Mouse (Mus musculus) midbrain, embryonic 14.5 days (tissue): ENCODE results near the gene Otulin. TPM values are rescaled to one million over a fixed set of nuclear protein-coding genes. Genes with fewer than 3 reads are reported as not detected.

ENCODE experiments used
- ATAC-seq: fragments of 200-750 bp; cut with Nextera tagmentation; 2 replicates; pipeline ENCODE4 v1.8.0; 2017; ENCODE audit warnings: moderate number of reproducible peaks, moderate library complexity; ENCODE audit not compliant: low FRiP score, low TSS enrichment
- DNase-seq: peaks from one replicate; pipeline ENCODE4 v3.0.0-alpha.2; 2015
- H3K27ac ChIP-seq: fragments of 300-500 bp; sonication (generic); replicated peaks from 2 replicates; pipeline ENCODE4 v1.5.1; 2014; ENCODE audit warnings: mild to moderate bottlenecking, low read depth, low read length, moderate library complexity
- H3K27me3 ChIP-seq: fragments of 300-500 bp; sonication (generic); 2 replicates; pipeline ENCODE4 v1.6.1; 2014; ENCODE audit warnings: low read length, control low read depth, mixed read lengths; ENCODE audit not compliant: control insufficient read depth, insufficient read depth
- H3K36me3 ChIP-seq: fragments of 300-500 bp; sonication (generic); 2 replicates; pipeline ENCODE4 v1.6.1; 2014; ENCODE audit warnings: low read length, control low read depth; ENCODE audit not compliant: control insufficient read depth, insufficient read depth
- H3K4me1 ChIP-seq: fragments of 300-500 bp; sonication (generic); 2 replicates; pipeline ENCODE4 v1.6.1; 2014; ENCODE audit warnings: mild to moderate bottlenecking, antibody characterized with exemption, low read length, control low read depth; ENCODE audit not compliant: control insufficient read depth, insufficient read depth
- H3K4me2 ChIP-seq: fragments of 300-500 bp; sonication (generic); 2 replicates; pipeline ENCODE4 v1.6.1; 2014; ENCODE audit warnings: mild to moderate bottlenecking, low read length, moderate library complexity
- H3K4me3 ChIP-seq: fragments of 300-500 bp; sonication (generic); replicated peaks from 2 replicates; pipeline ENCODE4 v1.5.1; 2014; ENCODE audit warnings: low read depth, low read length
- H3K9ac ChIP-seq: fragments of 300-500 bp; sonication (generic); replicated peaks from 2 replicates; pipeline ENCODE4 v1.6.1; 2014; ENCODE audit warnings: mild to moderate bottlenecking, low read length, moderate library complexity
- H3K9me3 ChIP-seq: fragments of 300-500 bp; sonication (generic); 2 replicates; pipeline ENCODE4 v1.6.1; 2016; ENCODE audit warnings: low read length, control low read depth, mixed read lengths; ENCODE audit not compliant: control insufficient read depth
- WGBS: fragments of 180-500 bp; shearing (Covaris S2); extraction: QIAGEN DNeasy Blood & Tissue Kit; methylation state at CpG from one replicate; pipeline ENCODE4 v1.1.7; 2014; 5-methylcytosine and 5-hydroxymethylcytosine counted together
- polyA plus RNA-seq: library from polyadenylated mRNA; unstranded; fragments of >200 nt; fragmentation: Nextera tagmentation; extraction: Ambion mirVana; gene quantifications from 2 replicates; pipeline ENCODE4 v1.2.1, GENCODE M21; 2014

The Otulin gene
- polyA plus RNA-seq, 1 experiment from 2014 or later, result 29.7 TPM

- no peaks in the 10 kb centered on the region for H3K9me3 ChIP-seq
- H3K9ac ChIP-seq, result no peak overlapping the region
- H3K4me1 ChIP-seq, result 0 out of 2 replicates have a peak, but pooled peaks cover 7% of the 10 kb centered on the region
- DNase-seq, result no peak
- peaks cover 11% of the 10 kb centered on the region for H3K36me3 ChIP-seq
- H3K4me2 ChIP-seq, result no peak overlapping the region
- no peaks in the 10 kb centered on the region for H3K27me3 ChIP-seq
- H3K27ac ChIP-seq, result no peak overlapping the region
- no peak for ATAC-seq
- 97% methylated on average over 5 of the region's 5 CpGs for WGBS
- H3K4me3 ChIP-seq, result no peak overlapping the region
Observed at GRCm38 (mm10) chr15:27586093-27586480, 44.4 kb downstream of the Otulin start.

DNA sequence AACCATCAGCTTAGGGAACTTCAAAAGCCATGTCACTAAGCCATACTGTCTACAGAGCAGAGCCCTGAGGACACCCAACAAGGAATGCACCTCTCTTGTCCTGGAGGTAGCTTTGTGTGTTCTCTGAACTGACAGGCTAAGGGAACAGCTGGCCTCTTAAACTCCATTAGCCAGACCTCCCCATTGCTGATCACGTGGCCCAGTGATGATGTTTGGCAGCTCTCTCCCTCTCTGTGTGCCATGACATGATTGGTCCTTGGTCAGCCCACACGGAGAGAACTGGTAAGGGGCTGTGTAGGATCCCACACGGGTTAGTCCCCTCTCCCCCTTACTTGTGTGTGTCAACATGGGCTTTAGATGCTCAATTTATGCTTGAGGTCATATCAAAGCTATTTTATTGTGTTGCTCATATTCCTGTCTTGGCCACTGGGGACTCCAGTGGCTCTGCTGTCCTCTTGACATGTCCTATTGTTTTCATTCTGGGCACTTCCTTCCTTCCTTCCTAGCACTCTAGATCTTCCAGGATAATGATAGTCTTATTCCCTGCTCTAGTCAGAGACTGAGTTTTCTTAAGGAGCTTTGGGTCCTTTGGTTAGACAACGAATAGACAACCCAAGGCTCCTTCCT is 44.9 kb downstream of the Otulin start:
- no peak for DNase-seq
- no peaks in the 10 kb centered on the region for H3K9me3 ChIP-seq
- no peaks in the 10 kb centered on the region for H3K27me3 ChIP-seq
- 90% methylated on average over 4 of the region's 4 CpGs for WGBS
- H3K4me2 ChIP-seq, result no peak overlapping the region
- ATAC-seq, result no peak
- no peak overlapping the region for H3K9ac ChIP-seq
- no peak overlapping the region for H3K27ac ChIP-seq
- H3K4me1 ChIP-seq, result 0 out of 2 replicates have a peak, but pooled peaks cover 7% of the 10 kb centered on the region
- peaks cover 8% of the 10 kb centered on the region for H3K36me3 ChIP-seq
- H3K4me3 ChIP-seq, result no peak overlapping the region

- 96% methylated on average over 6 of the region's 6 CpGs for WGBS
Observed at GRCm38 (mm10) chr15:27583620-27584019, 46.9 kb downstream of the Otulin start.

GRCm38 (mm10) chr15:27583042-27583441 is 47.5 kb downstream of the Otulin start:
- H3K4me1 ChIP-seq, result 0 out of 2 replicates have a peak, but pooled peaks cover 7% of the 10 kb centered on the region
- 0 out of 2 replicates have a peak, but pooled peaks cover 7% of the 10 kb centered on the region for H3K36me3 ChIP-seq
- ATAC-seq, result no peak
- WGBS, result 88% methylated on average over 4 of the region's 4 CpGs
- H3K4me2 ChIP-seq, result no peak overlapping the region
- no peak overlapping the region for H3K27ac ChIP-seq
- no peak overlapping the region for H3K9ac ChIP-seq
- H3K27me3 ChIP-seq, result no peaks in the 10 kb centered on the region
- no peak overlapping the region for H3K4me3 ChIP-seq
- peak; percentile 63 for DNase-seq
- no peaks in the 10 kb centered on the region for H3K9me3 ChIP-seq

More at GRCm38 (mm10) chr15:27583620-27584019, 46.9 kb downstream of the Otulin start:
- 0 out of 2 replicates have a peak, but pooled peaks cover 2% of the 10 kb centered on the region for H3K36me3 ChIP-seq
- no peak overlapping the region for H3K4me3 ChIP-seq
- H3K9ac ChIP-seq, result no peak overlapping the region
- no peak overlapping the region for H3K4me2 ChIP-seq
- H3K27me3 ChIP-seq, result no peaks in the 10 kb centered on the region
- no peak overlapping the region for H3K27ac ChIP-seq
- ATAC-seq, result no peak
- no peaks in the 10 kb centered on the region for H3K9me3 ChIP-seq
- H3K4me1 ChIP-seq, result 0 out of 2 replicates have a peak, but pooled peaks cover 7% of the 10 kb centered on the region
- DNase-seq, result no peak

GRCm38 (mm10) chr15:27582428-27582827 is 48.1 kb downstream of the Otulin start:
- WGBS, result 88% methylated on average over 3 of the region's 3 CpGs
- no peak for ATAC-seq
- DNase-seq, result peak; percentile 29

GRCm38 (mm10) chr15:27581640-27582039 is 48.9 kb downstream of the Otulin start:
- ATAC-seq (peak; percentile 42; the same call in 1 of the 2 replicates), DNase-seq (no peak)
- Histone ChIP-seq H3K9me3 (no peaks in the 10 kb centered on the region), H3K9ac (no peak overlapping the region), H3K4me1 (0 out of 2 replicates have a peak, but pooled peaks cover 7% of the 10 kb centered on the region), H3K4me2 (no peak overlapping the region), H3K36me3 (peaks cover 9% of the 10 kb centered on the region), H3K4me3 (no peak overlapping the region), H3K27me3 (no peaks in the 10 kb centered on the region), H3K27ac (no peak overlapping the region)
- 11% methylated on average over 3 of the region's 3 CpGs for WGBS

More at GRCm38 (mm10) chr15:27582428-27582827, 48.1 kb downstream of the Otulin start:
- Histone ChIP-seq H3K27me3 (no peaks in the 10 kb centered on the region), H3K4me2 (no peak overlapping the region), H3K9ac (no peak overlapping the region), H3K27ac (no peak overlapping the region), H3K36me3 (peaks cover 9% of the 10 kb centered on the region; the same call in 1 of the 2 replicates), H3K4me3 (no peak overlapping the region), H3K4me1 (0 out of 2 replicates have a peak, but pooled peaks cover 7% of the 10 kb centered on the region), H3K9me3 (no peaks in the 10 kb centered on the region)

- no peaks in the 10 kb centered on the region for H3K27me3 ChIP-seq
- H3K9me3 ChIP-seq, result no peaks in the 10 kb centered on the region
- H3K9ac ChIP-seq, result no peak overlapping the region
- ATAC-seq (no peak), DNase-seq (no peak)
- 0 out of 2 replicates have a peak, but pooled peaks cover 7% of the 10 kb centered on the region for H3K4me1 ChIP-seq
- no peak overlapping the region for H3K27ac ChIP-seq
- no peak overlapping the region for H3K4me2 ChIP-seq
- H3K4me3 ChIP-seq, result no peak overlapping the region
- H3K36me3 ChIP-seq, result peaks cover 16% of the 10 kb centered on the region
- WGBS, result 63% methylated on average over 2 of the region's 2 CpGs
Observed at GRCm38 (mm10) chr15:27580771-27581170, 49.7 kb downstream of the Otulin start.

- ATAC-seq (no peak), DNase-seq (no peak)
- H3K9ac ChIP-seq, result no peak overlapping the region
- WGBS, result 84% methylated on average over 2 of the region's 2 CpGs
- 0 out of 2 replicates have a peak, but pooled peaks cover 7% of the 10 kb centered on the region for H3K4me1 ChIP-seq
- H3K4me3 ChIP-seq, result no peak overlapping the region
- H3K4me2 ChIP-seq, result no peak overlapping the region
- H3K27me3 ChIP-seq, result no peaks in the 10 kb centered on the region
- H3K27ac ChIP-seq, result no peak overlapping the region
- no peaks in the 10 kb centered on the region for H3K9me3 ChIP-seq
- peaks cover 16% of the 10 kb centered on the region for H3K36me3 ChIP-seq
Observed at GRCm38 (mm10) chr15:27579853-27580252, 50.6 kb downstream of the Otulin start.

DNA sequence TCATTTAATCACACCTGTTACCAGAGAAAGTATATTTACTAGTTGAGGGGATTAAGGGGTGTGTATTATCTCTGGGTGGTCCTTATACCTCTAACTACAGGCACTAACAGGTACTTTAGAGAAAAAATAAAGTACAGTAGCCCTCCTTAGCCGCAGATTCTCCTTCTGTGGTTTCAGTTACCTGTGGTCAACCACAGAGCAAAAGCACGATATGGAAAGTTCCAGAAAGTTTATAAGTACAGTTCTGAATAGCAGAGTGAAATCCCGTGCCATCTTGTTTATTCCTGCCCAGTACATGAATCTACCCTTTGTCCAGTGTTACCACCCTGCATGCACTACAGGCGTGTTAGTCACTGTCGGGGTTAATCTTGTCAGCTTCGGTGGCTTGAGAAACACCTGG is 51.6 kb downstream of the Otulin start:
- no peak for ATAC-seq
- whole genome bisulfite sequencing, result 90% methylated on average over 6 of the region's 6 CpGs

More for the DNA sequence above, 51.6 kb downstream of the Otulin start:
- Histone ChIP-seq H3K36me3 (peaks cover 21% of the 10 kb centered on the region), H3K27ac (no peak overlapping the region), H3K4me1 (0 out of 2 replicates have a peak, but pooled peaks cover 7% of the 10 kb centered on the region), H3K9me3 (no peaks in the 10 kb centered on the region), H3K27me3 (no peaks in the 10 kb centered on the region), H3K4me3 (no peak overlapping the region), H3K4me2 (no peak overlapping the region), H3K9ac (no peak overlapping the region)
- DNase-seq, result no peak
